Mouse (Mus musculus) gastrocnemius, postnatal 14 days (tissue): ENCODE measurements at regions not wholly inside any gene's neighbourhood (a gene's known extent, or its start where the extent isn't known, plus 50 kb on each side); places are given as distances from the start of the nearest gene placed in this dataset.

Experiments used
- DNase-seq: peaks from one replicate; pipeline ENCODE4 v3.0.0; 2021; ENCODE audit warnings: mixed read lengths
- intact Hi-C: fragments of 180-260 bp; cut with DNase I; formaldehyde crosslinking; loops from one replicate; pipeline ENCODE4 v1.15.1; 2025; ENCODE audit warnings: low total_unique reads

GRCm38 (mm10) chr19:52606859-52607258 lies 342.8 kb downstream of the Ins1 start:
- no peak for DNase-seq
- intact Hi-C loops, result loop anchor here (2.0 kb wide), 1 partner anchor 30 kb away; no protein-coding TSS in a partner anchor

GRCm38 (mm10) chr19:52600410-52600809 lies 336.3 kb downstream of the Ins1 start:
- no peak for DNase-seq
- intact Hi-C loops, result no loop called here

GRCm38 (mm10) chr19:52565401-52565800 lies 301.3 kb downstream of the Ins1 start:
- intact Hi-C loops, result no loop called here
- DNase-seq, result no peak

- no peak for DNase-seq
- intact Hi-C loops, result no loop called here
Measured at GRCm38 (mm10) chr19:52534758-52535157, 270.7 kb downstream of the Ins1 start.

- intact Hi-C loops, result no loop called here
- DNase-seq, result no peak
Measured at GRCm38 (mm10) chr19:52525509-52525908, 261.4 kb downstream of the Ins1 start.

GRCm38 (mm10) chr19:52503331-52503730 lies 239.2 kb downstream of the Ins1 start:
- intact Hi-C loops, result no loop called here
- DNase-seq, result no peak
